Mouse (Mus musculus) cerebellum, adult 2 months (tissue): Measurements from ENCODE around the gene Trp63. TPM values are rescaled to one million over a fixed set of nuclear protein-coding genes. Genes with fewer than 3 reads are reported as not detected.

Experiments
- DNase-seq, 2 experiments: peaks; one replicate each; pipeline ENCODE4 v3.0.0; 2021
- H3K27ac ChIP-seq: fragments of 200-500 bp; 2 replicates; pipeline ENCODE4 v1.5.1; 2012; ENCODE audit warnings: low read length, control low read depth, inconsistent platforms; ENCODE audit not compliant: insufficient read depth
- H3K27me3 ChIP-seq: fragments of 200-500 bp; 2 replicates; pipeline ENCODE4 v1.6.1; 2012; ENCODE audit warnings: inconsistent platforms, mild to moderate bottlenecking, low read length, moderate library complexity; ENCODE audit not compliant: control insufficient read depth, insufficient read depth
- H3K4me1 ChIP-seq: fragments of 200-500 bp; 2 replicates; pipeline ENCODE4 v1.6.1; 2011; ENCODE audit warnings: low read length; ENCODE audit not compliant: control insufficient read depth, insufficient read depth
- H3K4me3 ChIP-seq: fragments of 200-500 bp; replicated peaks from 2 replicates; pipeline ENCODE3; 2011; ENCODE audit warnings: mild to moderate bottlenecking, low read depth, low read length, control low read depth; ENCODE audit not compliant: insufficient read depth
- CTCF ChIP-seq: fragments of 200-500 bp; IDR thresholded peaks from 2 replicates; pipeline ENCODE4 v1.5.1; 2011; ENCODE audit warnings: low read depth, mild to moderate bottlenecking, control low read depth, low read length, moderate library complexity, borderline replicate concordance; ENCODE audit not compliant: insufficient read depth
- POLR2A ChIP-seq: fragments of 200-500 bp; IDR thresholded peaks from 2 replicates; pipeline ENCODE4 v1.6.1; 2011; ENCODE audit warnings: low read length, control low read depth, borderline replicate concordance; ENCODE audit not compliant: insufficient read depth
- WGBS: fragments of 180-500 bp; shearing (Covaris S2); methylation state at CpG from one replicate; pipeline ENCODE4 v1.1.7; 2018; 5-methylcytosine and 5-hydroxymethylcytosine counted together
- polyA plus RNA-seq: library from polyadenylated mRNA; depleted of rRNA; stranded (reverse); fragments of >200 nt; gene quantifications from 2 replicates; pipeline ENCODE4 v1.2.3, GENCODE M21; 2012

Gene Trp63
- polyA plus RNA-seq, 1 experiment: 0.82 TPM

GRCm38 (mm10) chr16:25737623-25738050, 54.1 kb downstream of the Trp63 start:
- TF ChIP-seq POLR2A: no peak
- no peak for TF ChIP-seq CTCF
- H3K27ac ChIP-seq: no peak overlapping the region
- 17% methylated on average over 6 of the region's 6 CpGs for WGBS
- H3K4me3 ChIP-seq: no peak overlapping the region
- H3K27me3 ChIP-seq: no peaks in the 10 kb centered on the region
- H3K4me1 ChIP-seq: no peaks in the 10 kb centered on the region
- no peak for DNase-seq

- Histone ChIP-seq H3K27ac (no peak overlapping the region), H3K4me1 (no peaks in the 10 kb centered on the region), H3K27me3 (no peaks in the 10 kb centered on the region), H3K4me3 (no peak overlapping the region)
- TF ChIP-seq POLR2A: no peak
- TF ChIP-seq CTCF: no peak
- WGBS: 41% methylated on average over 3 of the region's 3 CpGs
- DNase-seq: no peak
Observed at GRCm38 (mm10) chr16:25746807-25747206, 63.2 kb downstream of the Trp63 start.

GRCm38 (mm10) chr16:25751866-25752265, 68.3 kb downstream of the Trp63 start:
- H3K27ac ChIP-seq: no peak overlapping the region
- no peak for DNase-seq
- no peak for TF ChIP-seq POLR2A
- H3K4me1 ChIP-seq: no peaks in the 10 kb centered on the region
- WGBS: 34% methylated on average over 11 of the region's 11 CpGs
- no peak overlapping the region for H3K4me3 ChIP-seq
- no peaks in the 10 kb centered on the region for H3K27me3 ChIP-seq

DNA sequence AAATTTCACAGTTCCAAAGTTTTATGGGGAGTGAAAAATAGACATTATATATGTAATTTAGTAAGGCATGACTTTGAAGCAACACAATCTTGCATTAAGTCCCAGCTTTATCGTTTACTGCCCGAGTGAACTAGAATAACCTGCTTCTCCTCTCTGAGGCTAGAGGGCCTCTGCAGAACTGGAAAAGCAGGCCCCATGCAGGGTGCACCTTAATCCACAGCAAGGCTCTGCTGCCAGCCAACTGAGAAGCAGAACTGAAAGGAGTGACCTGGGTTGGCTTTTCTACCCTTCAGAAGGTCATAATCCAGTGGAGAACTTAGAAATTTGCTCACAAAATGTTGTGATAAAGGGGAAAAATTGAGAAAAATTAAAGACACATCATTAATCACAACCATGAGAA, 74.5 kb downstream of the Trp63 start:
- Histone ChIP-seq H3K4me1 (no peaks in the 10 kb centered on the region), H3K27me3 (no peaks in the 10 kb centered on the region), H3K27ac (no peak overlapping the region), H3K4me3 (no peak overlapping the region)
- DNase-seq: no peak
- 77% methylated on average over 2 of the region's 2 CpGs for WGBS
- TF ChIP-seq CTCF (no peak), POLR2A (no peak)

- 75% methylated on average over 5 of the region's 5 CpGs for WGBS
- Histone ChIP-seq H3K4me1 (no peaks in the 10 kb centered on the region), H3K27ac (no peak overlapping the region), H3K27me3 (no peaks in the 10 kb centered on the region), H3K4me3 (no peak overlapping the region)
- no peak for DNase-seq
- TF ChIP-seq POLR2A (no peak), CTCF (no peak)
Observed at GRCm38 (mm10) chr16:25765549-25765948, 82.0 kb downstream of the Trp63 start.

DNA sequence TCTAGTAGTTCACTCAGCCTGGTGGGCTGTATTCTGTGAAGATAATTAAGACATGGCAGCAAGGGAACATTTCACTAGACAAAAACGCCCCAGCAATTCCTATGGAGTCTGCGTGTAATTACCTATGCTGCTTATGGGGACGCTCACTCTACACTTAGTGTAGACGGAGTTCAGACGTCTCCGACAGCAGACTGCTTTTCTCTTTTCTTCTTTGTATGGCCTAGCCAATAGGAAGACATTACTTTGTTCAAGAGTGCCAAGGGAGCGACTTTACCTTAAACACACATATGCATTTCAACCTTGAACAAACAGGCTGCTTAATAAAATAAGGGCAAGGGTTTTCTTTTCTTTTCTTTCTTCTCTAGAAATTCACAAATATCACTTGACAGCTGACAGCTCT, 91.0 kb downstream of the Trp63 start:
- WGBS: 66% methylated on average over 7 of the region's 7 CpGs
- TF ChIP-seq POLR2A (no peak), CTCF (no peak)

GRCm38 (mm10) chr16:25777501-25777900, 93.9 kb downstream of the Trp63 start:
- 51% methylated on average over 1 of the region's 1 CpGs for whole genome bisulfite sequencing
- no peak for DNase-seq

More for the DNA sequence above, 91.0 kb downstream of the Trp63 start:
- DNase-seq: no peak
- Histone ChIP-seq H3K4me3 (no peak overlapping the region), H3K27me3 (no peaks in the 10 kb centered on the region), H3K4me1 (no peaks in the 10 kb centered on the region), H3K27ac (no peak overlapping the region)

GRCm38 (mm10) chr16:25779964-25780363, 96.4 kb downstream of the Trp63 start:
- Histone ChIP-seq H3K4me3 (no peak overlapping the region), H3K27ac (no peak overlapping the region), H3K4me1 (no peaks in the 10 kb centered on the region), H3K27me3 (no peaks in the 10 kb centered on the region)
- TF ChIP-seq CTCF (no peak), POLR2A (no peak)
- no peak for DNase-seq
- WGBS: 69% methylated on average over 4 of the region's 4 CpGs

More at GRCm38 (mm10) chr16:25777501-25777900, 93.9 kb downstream of the Trp63 start:
- H3K4me3 ChIP-seq: no peak overlapping the region
- no peak overlapping the region for H3K27ac ChIP-seq
- H3K4me1 ChIP-seq: no peaks in the 10 kb centered on the region
- TF ChIP-seq POLR2A (no peak), CTCF (no peak)
- no peaks in the 10 kb centered on the region for H3K27me3 ChIP-seq

GRCm38 (mm10) chr16:25784246-25784645, 100.7 kb downstream of the Trp63 start:
- Histone ChIP-seq H3K4me1 (no peaks in the 10 kb centered on the region), H3K27me3 (no peaks in the 10 kb centered on the region), H3K4me3 (no peak overlapping the region), H3K27ac (no peak overlapping the region)
- no peak for DNase-seq
- WGBS: 72% methylated on average over 2 of the region's 2 CpGs
- TF ChIP-seq CTCF: no peak
- no peak for TF ChIP-seq POLR2A

DNA sequence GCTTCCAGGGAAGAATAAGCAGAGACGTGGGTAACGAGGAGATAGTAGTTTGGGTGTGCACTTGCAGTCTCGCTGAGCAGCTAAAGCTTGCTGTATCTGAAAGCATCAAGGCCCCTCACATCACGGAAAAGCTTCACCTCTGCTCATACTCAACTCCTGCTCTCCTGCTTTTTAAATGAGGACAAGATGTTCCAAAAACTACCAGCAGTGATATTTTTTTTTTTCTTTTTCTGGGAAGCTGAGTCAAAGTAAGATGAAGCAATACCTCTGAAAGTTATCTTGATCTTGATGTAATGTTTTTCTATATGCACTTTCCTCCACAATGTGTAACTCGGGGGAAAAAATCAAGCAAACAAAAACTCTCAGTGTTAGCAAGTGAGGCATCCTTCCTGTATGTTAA, 102.9 kb downstream of the Trp63 start:
- no peak overlapping the region for H3K27ac ChIP-seq
- no peak for DNase-seq
- no peaks in the 10 kb centered on the region for H3K27me3 ChIP-seq
- H3K4me1 ChIP-seq: no peaks in the 10 kb centered on the region
- no peak for TF ChIP-seq POLR2A
- TF ChIP-seq CTCF: no peak
- H3K4me3 ChIP-seq: no peak overlapping the region
- 89% methylated on average over 5 of the region's 5 CpGs for WGBS
